Comparison of ENCODE assay signal across 11 mouse cellular contexts in the genomic region with DNA sequence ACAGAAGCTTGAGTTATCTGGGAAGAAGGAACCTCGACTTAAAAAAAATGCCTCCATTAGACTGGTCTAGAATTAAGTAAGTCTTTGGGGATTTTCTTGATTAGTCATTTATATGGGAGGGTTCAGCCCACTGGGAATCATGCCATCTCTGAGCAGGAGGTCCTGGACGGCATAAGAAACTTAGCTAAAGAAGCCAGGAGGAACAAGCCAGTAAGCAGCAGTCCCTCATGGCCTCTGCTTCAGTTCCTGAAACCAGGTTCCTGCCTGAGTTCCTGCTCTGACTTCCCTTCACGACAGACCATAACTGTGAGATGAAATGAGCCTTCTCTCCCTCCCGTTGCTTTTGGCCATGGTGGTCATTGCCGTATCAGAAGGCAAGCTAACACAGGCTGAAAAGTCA. TPM values are rescaled to one million over a fixed set of nuclear protein-coding genes. Genes with fewer than 3 reads are reported as not detected.
A peak's percentile ranks its signal among the peaks of the same experiment; 100 is the strongest.
DNase-seq lines count a peak whose midpoint lies in the region; ATAC-seq and TF ChIP-seq lines count a peak whose summit lies in the region.
"Had no signal": no experiment of that assay in that cellular context is flagged by ENCODE, and none has a peak within 500 bp of the region (broad histone marks: within the 10 kb centered on the region; RNA-seq: fewer than 3 reads in every experiment).

No protein-coding gene starts in this region.

- DNase-seq in forebrain, embryonic 14.5 days (ENCODE audit: low spot score): peak; percentile 53
- DNase-seq in spleen, adult 2 months (ENCODE audit: low read depth in 1 of 2, low spot score in 2 of 2): peak in 1 of 2 experiments; percentile 18
- DNase-seq in spleen, adult 12 weeks (ENCODE audit: low spot score): no peak
- no peak for DNase-seq in gastrocnemius, postnatal 25 days
- DNase-seq: cerebellum, postnatal 36 days had no signal

- no peaks in the 10 kb centered on the region; the same call in 1 of the 2 replicates for H3K4me1 ChIP-seq in forebrain, embryonic 14.5 days (ENCODE audit: control insufficient read depth, insufficient read depth, low read length)
- 0 out of 2 replicates have a peak, but pooled peaks cover 6% of the 10 kb centered on the region for H3K4me1 ChIP-seq in forebrain, embryonic 12.5 days
- peaks cover 11% of the 10 kb centered on the region; the same call in 1 of the 2 replicates for H3K4me1 ChIP-seq in spleen, adult 2 months (ENCODE audit: control insufficient read depth, insufficient read depth, insufficient read length)
- H3K4me1 ChIP-seq in intestine, embryonic 16.5 days (ENCODE audit: control insufficient read depth, insufficient read depth, low read length): no peaks in the 10 kb centered on the region
- 0 out of 2 replicates have a peak, but pooled peaks cover 3% of the 10 kb centered on the region for H3K4me1 ChIP-seq in stomach, embryonic 16.5 days (ENCODE audit: control insufficient read depth, insufficient read depth, low read length)

- H3K4me2 ChIP-seq in forebrain, embryonic 14.5 days (ENCODE audit: low read length): no peak overlapping the region
- H3K4me2 ChIP-seq in forebrain, embryonic 12.5 days: no peak overlapping the region
- H3K4me2 ChIP-seq in intestine, embryonic 16.5 days (ENCODE audit: low read depth, low read length): no peak overlapping the region
- no peak overlapping the region for H3K4me2 ChIP-seq in stomach, embryonic 16.5 days (ENCODE audit: low read depth, low read length)

- ATAC-seq in forebrain, embryonic 14.5 days: no peak
- no peak for ATAC-seq in forebrain, embryonic 12.5 days (ENCODE audit: low FRiP score)
- ATAC-seq in intestine, embryonic 16.5 days: 0 out of 2 replicates have a peak, but pooled peaks have one; percentile 46
- peak; percentile 29; the same call in 1 of the 2 replicates for ATAC-seq in stomach, embryonic 16.5 days (ENCODE audit: insufficient read depth, low FRiP score)
- no peak for ATAC-seq in inflammation-experienced regulatory T-cells, adult 6 months

- no peak overlapping the region for H3K4me3 ChIP-seq in forebrain, embryonic 14.5 days (ENCODE audit: low read depth, low read length)
- no peak overlapping the region for H3K4me3 ChIP-seq in forebrain, embryonic 12.5 days (replicated peaks)
- H3K4me3 ChIP-seq in spleen, adult 2 months (ENCODE audit: extremely low read depth, insufficient read depth, insufficient read length): no peak overlapping the region
- no peak overlapping the region for H3K4me3 ChIP-seq in intestine, embryonic 16.5 days (ENCODE audit: low read length)
- no peak overlapping the region for H3K4me3 ChIP-seq in stomach, embryonic 16.5 days (replicated peaks; ENCODE audit: low read length)

- H3K36me3 ChIP-seq in forebrain, embryonic 14.5 days (ENCODE audit: control insufficient read depth, insufficient read depth, low read length): no peaks in the 10 kb centered on the region
- H3K36me3 ChIP-seq in forebrain, embryonic 12.5 days (replicated peaks): no peaks in the 10 kb centered on the region
- H3K36me3 ChIP-seq in spleen, adult 2 months (ENCODE audit: control insufficient read depth, insufficient read depth, low read length): no peaks in the 10 kb centered on the region
- no peaks in the 10 kb centered on the region for H3K36me3 ChIP-seq in intestine, embryonic 16.5 days (ENCODE audit: control insufficient read depth, insufficient read depth, low read length)
- H3K36me3 ChIP-seq in stomach, embryonic 16.5 days (ENCODE audit: control insufficient read depth, insufficient read depth, low read length): no peaks in the 10 kb centered on the region

- H3K9me3 ChIP-seq in forebrain, embryonic 14.5 days (replicated peaks; ENCODE audit: control insufficient read depth, low read length): no peaks in the 10 kb centered on the region
- H3K9me3 ChIP-seq in forebrain, embryonic 12.5 days: no peaks in the 10 kb centered on the region
- H3K9me3 ChIP-seq in intestine, embryonic 16.5 days (ENCODE audit: control insufficient read depth, low read length): no peaks in the 10 kb centered on the region
- no peaks in the 10 kb centered on the region for H3K9me3 ChIP-seq in stomach, embryonic 16.5 days (replicated peaks; ENCODE audit: control insufficient read depth, low read length)

- no peak for TF ChIP-seq POLR2A in spleen, adult 2 months (IDR thresholded peaks at IDR 0.05; ENCODE audit: low read depth, low read length)

- 54% methylated on average over 5 of the region's 5 CpGs for WGBS in forebrain, embryonic 14.5 days
- 75% methylated on average over 5 of the region's 5 CpGs for WGBS in forebrain, embryonic 12.5 days
- 41% methylated on average over 5 of the region's 5 CpGs for WGBS in spleen, adult 2 months
- 47% methylated on average over 5 of the region's 5 CpGs for WGBS in intestine, embryonic 16.5 days
- WGBS in stomach, embryonic 16.5 days: 36% methylated on average over 5 of the region's 5 CpGs

- no peak overlapping the region for H3K27ac ChIP-seq in forebrain, embryonic 14.5 days (ENCODE audit: low read depth, low read length)
- no peak overlapping the region for H3K27ac ChIP-seq in forebrain, embryonic 12.5 days
- H3K27ac ChIP-seq in spleen, adult 2 months (ENCODE audit: insufficient read depth, low read length): 0 out of 2 replicates have a peak overlapping the region, but pooled peaks have one; percentile 38
- H3K27ac ChIP-seq in intestine, embryonic 16.5 days (ENCODE audit: low read length): no peak overlapping the region
- H3K27ac ChIP-seq in stomach, embryonic 16.5 days (ENCODE audit: low read length): 0 out of 2 replicates have a peak overlapping the region, but pooled peaks have one; percentile 33

- TF ChIP-seq CTCF in spleen, adult 2 months (IDR thresholded peaks at IDR 0.05; ENCODE audit: extremely low read depth, insufficient read depth, insufficient read length, insufficient replicate concordance): no peak

- no peak overlapping the region for H3K9ac ChIP-seq in forebrain, embryonic 14.5 days (ENCODE audit: low read length)
- H3K9ac ChIP-seq in forebrain, embryonic 12.5 days: no peak overlapping the region
- no peak overlapping the region for H3K9ac ChIP-seq in intestine, embryonic 16.5 days (ENCODE audit: low read depth, low read length)
- no peak overlapping the region for H3K9ac ChIP-seq in stomach, embryonic 16.5 days (ENCODE audit: low read length)

- H3K27me3 ChIP-seq in forebrain, embryonic 14.5 days (replicated peaks; ENCODE audit: control insufficient read depth, insufficient read depth, low read length): no peaks in the 10 kb centered on the region
- no peaks in the 10 kb centered on the region for H3K27me3 ChIP-seq in forebrain, embryonic 12.5 days
- no peaks in the 10 kb centered on the region for H3K27me3 ChIP-seq in spleen, adult 2 months (ENCODE audit: control insufficient read depth, insufficient read depth, low read length)
- H3K27me3 ChIP-seq in intestine, embryonic 16.5 days (replicated peaks; ENCODE audit: control insufficient read depth, insufficient read depth, low read length): no peaks in the 10 kb centered on the region
- H3K27me3 ChIP-seq in stomach, embryonic 16.5 days (ENCODE audit: control insufficient read depth, insufficient read depth, low read length): no peaks in the 10 kb centered on the region
- H3K27me3 ChIP-seq: CH12.LX had no signal

RNA-seq across cellular contexts. Expression of a gene that starts 29.6 kb away (rescaled TPM):
- not detected in 2 replicates for polyA plus RNA-seq in forebrain, embryonic 14.5 days (2014; fragmentation: Nextera tagmentation; extraction: Ambion mirVana)
- polyA plus RNA-seq in forebrain, embryonic 12.5 days (2016; fragmentation: Nextera tagmentation; extraction: Ambion mirVana): 0.23 TPM in 1 of 2 replicates, not detected in the other
- not detected in 2 replicates for polyA plus RNA-seq in spleen, adult 2 months (2012; rRNA removed)
- polyA plus RNA-seq in intestine, embryonic 16.5 days (2015; fragmentation: Nextera tagmentation; extraction: Ambion mirVana): not detected in 2 replicates
- polyA plus RNA-seq in stomach, embryonic 16.5 days (2015; fragmentation: Nextera tagmentation; extraction: Ambion mirVana): not detected in 2 replicates
- polyA plus RNA-seq in inflammation-experienced regulatory T-cells, adult 6 months (2017; shearing (Covaris generic)): 1 to 10 TPM in 1 of 3 experiments, under 1 TPM in 2; 0.50 to 2.9 (median 0.82) TPM
- not detected for total RNA-seq in gastrocnemius, postnatal 25 days (2021)
- total RNA-seq: CH12.LX had no signal
- polyA plus RNA-seq: large intestine, adult 2 months had no signal

Comparison
In these comparisons a context has a peak if more than half of its experiments do, and no peak if none do; other contexts are left out.
1. ATAC-seq: peak in intestine, embryonic 16.5 days (single experiment) and stomach, embryonic 16.5 days (single experiment); none in forebrain, embryonic 14.5 days (single experiment), forebrain, embryonic 12.5 days (single experiment) and inflammation-experienced regulatory T-cells, adult 6 months (single experiment).
2. H3K27ac ChIP-seq: peak in spleen, adult 2 months (single experiment) and stomach, embryonic 16.5 days (single experiment); none in forebrain, embryonic 14.5 days (single experiment), forebrain, embryonic 12.5 days (single experiment) and intestine, embryonic 16.5 days (single experiment).